Mouse (Mus musculus): ENCODE measurements at regions not wholly inside any gene's neighbourhood (a gene's known extent, or its start where the extent isn't known, plus 50 kb on each side); places are given as distances from the start of the nearest gene placed in this dataset.

DNA sequence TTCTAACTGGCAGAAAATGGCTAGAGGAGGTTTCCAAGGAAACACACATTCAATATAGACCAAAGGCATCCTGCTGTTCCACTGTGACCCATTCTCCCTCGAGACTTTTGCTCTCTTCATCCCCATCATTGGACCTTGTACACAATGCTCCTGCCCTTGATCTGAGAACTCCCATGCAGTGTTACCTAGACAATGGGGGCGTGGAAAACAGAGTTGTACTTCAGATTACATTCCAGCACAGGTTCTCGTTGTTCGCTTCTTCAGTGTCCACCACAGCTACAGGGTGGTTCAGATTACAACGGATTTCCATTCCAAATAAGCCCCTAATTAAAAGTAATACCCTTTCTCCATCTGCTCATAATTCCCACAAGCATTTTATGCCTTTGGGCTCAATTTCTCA, 186.8 kb upstream of the Thbs1 start:
- TF ChIP-seq CTCF (IDR thresholded peaks at IDR 0.05; ENCODE audit: extremely low read depth, insufficient read depth, insufficient read length, insufficient replicate concordance) (no peak), POLR2A (IDR thresholded peaks at IDR 0.05; ENCODE audit: low read depth, low read length) (no peak)
- 95% methylated on average over 5 of the region's 5 CpGs for WGBS
- no peak for DNase-seq (ENCODE audit: low read depth in 1 of 2, low spot score in 2 of 2)
- Histone ChIP-seq H3K4me3 (ENCODE audit: extremely low read depth, insufficient read depth, insufficient read length) (no peak overlapping the region), H3K27me3 (ENCODE audit: control insufficient read depth, insufficient read depth, low read length) (no peaks in the 10 kb centered on the region), H3K27ac (ENCODE audit: insufficient read depth, low read length) (no peak overlapping the region), H3K4me1 (ENCODE audit: control insufficient read depth, insufficient read depth, insufficient read length) (no peaks in the 10 kb centered on the region), H3K36me3 (ENCODE audit: control insufficient read depth, insufficient read depth, low read length) (no peaks in the 10 kb centered on the region)

DNA sequence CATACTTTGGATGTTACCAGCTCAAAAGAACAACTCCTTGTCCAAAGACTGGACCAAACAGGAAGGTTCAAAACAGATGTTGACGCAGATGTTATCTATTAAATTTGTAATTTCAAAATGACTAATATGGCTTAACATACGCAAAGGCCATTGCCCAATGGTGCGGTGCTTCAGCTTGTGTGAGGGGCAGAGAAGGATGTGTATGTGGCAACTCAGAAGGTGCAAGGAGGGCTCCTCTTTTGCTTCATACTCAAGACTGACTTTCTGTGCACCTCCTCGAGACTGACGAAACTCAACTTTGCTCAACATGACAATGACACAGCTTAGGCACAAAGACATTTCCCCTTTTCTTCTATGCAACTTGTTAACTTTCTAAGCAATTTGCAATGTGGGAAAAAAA, 186.3 kb upstream of the Thbs1 start:
- Histone ChIP-seq H3K27me3 (ENCODE audit: control insufficient read depth, insufficient read depth, low read length) (no peaks in the 10 kb centered on the region), H3K4me3 (ENCODE audit: extremely low read depth, insufficient read depth, insufficient read length) (no peak overlapping the region), H3K27ac (ENCODE audit: insufficient read depth, low read length) (no peak overlapping the region), H3K36me3 (ENCODE audit: control insufficient read depth, insufficient read depth, low read length) (no peaks in the 10 kb centered on the region), H3K4me1 (ENCODE audit: control insufficient read depth, insufficient read depth, insufficient read length) (no peaks in the 10 kb centered on the region)
- WGBS, result 89% methylated on average over 5 of the region's 5 CpGs
- TF ChIP-seq CTCF (IDR thresholded peaks at IDR 0.05; ENCODE audit: extremely low read depth, insufficient read depth, insufficient read length, insufficient replicate concordance) (no peak), POLR2A (IDR thresholded peaks at IDR 0.05; ENCODE audit: low read depth, low read length) (no peak)
- DNase-seq (ENCODE audit: low read depth in 1 of 2, low spot score in 2 of 2), result no peak

DNA sequence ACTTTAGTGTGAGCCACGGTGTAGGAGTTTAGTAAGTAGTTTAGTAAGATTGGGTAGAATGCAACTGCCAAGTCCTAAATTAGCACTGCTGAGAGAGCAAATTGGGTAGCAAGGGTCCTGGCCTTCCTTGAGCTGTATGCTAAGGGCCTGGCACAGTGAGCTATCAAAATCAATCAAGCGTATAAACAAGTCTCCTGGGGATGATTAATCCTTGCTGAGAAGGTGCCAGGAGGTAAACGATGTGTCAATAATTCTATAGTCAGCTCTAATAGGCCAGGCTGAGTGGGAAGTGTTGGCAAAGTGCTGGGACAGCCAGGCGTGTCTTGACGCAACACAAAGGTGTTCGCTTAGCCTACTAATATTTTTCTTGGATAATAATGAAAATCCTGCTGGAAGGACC, 183.6 kb upstream of the Thbs1 start:
- H3K4me1 ChIP-seq (ENCODE audit: control insufficient read depth, insufficient read depth, insufficient read length), result no peaks in the 10 kb centered on the region
- TF ChIP-seq POLR2A (IDR thresholded peaks at IDR 0.05; ENCODE audit: low read depth, low read length) (no peak), CTCF (IDR thresholded peaks at IDR 0.05; ENCODE audit: extremely low read depth, insufficient read depth, insufficient read length, insufficient replicate concordance) (no peak)
- H3K4me3 ChIP-seq (ENCODE audit: extremely low read depth, insufficient read depth, insufficient read length), result no peak overlapping the region
- no peak for DNase-seq (ENCODE audit: low read depth in 1 of 2, low spot score in 2 of 2)
- H3K27ac ChIP-seq (ENCODE audit: insufficient read depth, low read length), result no peak overlapping the region
- H3K36me3 ChIP-seq (ENCODE audit: control insufficient read depth, insufficient read depth, low read length), result no peaks in the 10 kb centered on the region
- no peaks in the 10 kb centered on the region for H3K27me3 ChIP-seq (ENCODE audit: control insufficient read depth, insufficient read depth, low read length)
- 80% methylated on average over 6 of the region's 6 CpGs for WGBS

DNA sequence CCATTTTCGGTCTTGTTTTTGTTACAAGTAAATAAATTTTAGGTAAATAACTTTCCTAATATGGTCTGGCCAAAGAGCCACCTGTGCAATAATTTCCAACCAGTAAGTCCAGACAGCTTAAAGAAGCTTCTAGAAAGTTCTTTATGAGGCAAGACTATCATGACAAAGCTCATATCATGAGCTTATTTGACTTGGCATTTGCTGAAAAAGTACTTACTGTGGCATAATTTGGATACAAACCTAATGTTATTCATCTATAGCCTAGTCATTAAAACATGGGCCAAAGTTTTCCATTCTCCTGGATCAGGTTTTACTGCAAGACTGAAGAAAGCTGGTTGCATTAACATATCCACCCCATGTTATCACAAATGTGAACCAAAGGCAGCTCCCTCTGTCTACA, 182.1 kb upstream of the Thbs1 start:
- Histone ChIP-seq H3K4me3 (ENCODE audit: extremely low read depth, insufficient read depth, insufficient read length) (no peak overlapping the region), H3K36me3 (ENCODE audit: control insufficient read depth, insufficient read depth, low read length) (no peaks in the 10 kb centered on the region), H3K27me3 (ENCODE audit: control insufficient read depth, insufficient read depth, low read length) (no peaks in the 10 kb centered on the region), H3K27ac (ENCODE audit: insufficient read depth, low read length) (no peak overlapping the region), H3K4me1 (ENCODE audit: control insufficient read depth, insufficient read depth, insufficient read length) (no peaks in the 10 kb centered on the region)
- TF ChIP-seq POLR2A (IDR thresholded peaks at IDR 0.05; ENCODE audit: low read depth, low read length) (no peak), CTCF (IDR thresholded peaks at IDR 0.05; ENCODE audit: extremely low read depth, insufficient read depth, insufficient read length, insufficient replicate concordance) (no peak)
- DNase-seq (ENCODE audit: low read depth in 1 of 2, low spot score in 2 of 2), result no peak
- 96% methylated on average over 1 of the region's 1 CpGs for WGBS

DNA sequence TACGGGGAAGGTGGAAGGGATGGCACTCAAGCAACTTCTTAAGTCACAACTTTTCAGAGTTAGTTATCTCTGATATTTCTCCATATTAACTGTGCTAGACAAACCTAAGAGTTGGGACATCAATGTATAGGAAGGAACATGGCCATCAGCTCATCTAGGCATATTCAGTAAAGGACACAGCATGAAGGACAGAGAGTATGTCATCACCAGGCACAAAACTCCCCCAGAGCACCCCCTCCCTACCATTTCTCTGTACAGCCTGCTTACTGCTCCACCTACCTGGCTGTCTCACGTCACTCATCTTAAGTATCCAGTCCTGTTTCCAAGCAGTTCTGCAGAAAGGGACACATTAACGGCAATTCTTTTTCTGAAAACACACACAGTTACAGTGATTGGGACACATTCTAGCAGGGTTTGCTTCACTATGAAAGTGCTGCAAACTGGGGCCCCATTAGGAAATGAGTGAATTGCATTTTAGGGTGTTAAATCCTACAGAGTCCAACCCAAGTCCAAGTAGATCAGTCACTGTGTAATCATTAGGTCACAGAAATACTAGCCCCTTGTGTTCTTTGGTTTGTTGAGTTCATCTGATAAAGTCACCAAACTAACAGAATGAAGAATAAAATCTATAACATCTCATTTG, 180.7 kb upstream of the Thbs1 start:
- Histone ChIP-seq H3K36me3 (ENCODE audit: control insufficient read depth, insufficient read depth, low read length) (no peaks in the 10 kb centered on the region), H3K27ac (ENCODE audit: insufficient read depth, low read length) (no peak overlapping the region), H3K4me1 (ENCODE audit: control insufficient read depth, insufficient read depth, insufficient read length) (no peaks in the 10 kb centered on the region), H3K27me3 (ENCODE audit: control insufficient read depth, insufficient read depth, low read length) (no peaks in the 10 kb centered on the region), H3K4me3 (ENCODE audit: extremely low read depth, insufficient read depth, insufficient read length) (no peak overlapping the region)
- no peak for DNase-seq (ENCODE audit: low read depth in 1 of 2, low spot score in 2 of 2)
- TF ChIP-seq POLR2A (IDR thresholded peaks at IDR 0.05; ENCODE audit: low read depth, low read length), result no peak
- TF ChIP-seq CTCF (IDR thresholded peaks at IDR 0.05; ENCODE audit: extremely low read depth, insufficient read depth, insufficient read length, insufficient replicate concordance), result no peak
- WGBS, result 92% methylated on average over 3 of the region's 3 CpGs

DNA sequence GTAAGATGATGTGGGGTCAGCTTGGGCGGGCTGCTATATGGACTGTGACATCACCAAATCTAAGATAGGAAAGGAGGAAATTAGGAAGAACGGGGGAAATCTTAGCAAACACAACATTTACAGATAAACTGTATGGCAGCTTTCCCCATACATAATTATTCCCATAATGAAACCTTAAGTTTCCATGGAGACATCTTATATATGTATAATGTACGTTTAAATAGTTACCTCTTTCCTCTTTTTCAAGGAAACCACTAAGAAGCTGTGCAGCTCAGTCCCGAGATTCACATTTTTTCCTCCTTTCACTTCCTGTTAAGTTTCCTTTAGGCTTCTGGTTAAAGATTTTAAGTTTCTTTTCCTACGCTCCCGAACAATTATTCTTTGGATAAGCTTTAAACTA, 175.1 kb upstream of the Thbs1 start:
- Histone ChIP-seq H3K36me3 (ENCODE audit: control insufficient read depth, insufficient read depth, low read length) (no peaks in the 10 kb centered on the region), H3K27ac (ENCODE audit: insufficient read depth, low read length) (no peak overlapping the region), H3K4me3 (ENCODE audit: extremely low read depth, insufficient read depth, insufficient read length) (no peak overlapping the region), H3K27me3 (ENCODE audit: control insufficient read depth, insufficient read depth, low read length) (no peaks in the 10 kb centered on the region), H3K4me1 (ENCODE audit: control insufficient read depth, insufficient read depth, insufficient read length) (no peaks in the 10 kb centered on the region)
- 48% methylated on average over 6 of the region's 6 CpGs for WGBS
- DNase-seq (ENCODE audit: low read depth in 1 of 2, low spot score in 2 of 2), result no peak
- TF ChIP-seq CTCF (IDR thresholded peaks at IDR 0.05; ENCODE audit: extremely low read depth, insufficient read depth, insufficient read length, insufficient replicate concordance), result no peak
- TF ChIP-seq POLR2A (IDR thresholded peaks at IDR 0.05; ENCODE audit: low read depth, low read length), result no peak

DNA sequence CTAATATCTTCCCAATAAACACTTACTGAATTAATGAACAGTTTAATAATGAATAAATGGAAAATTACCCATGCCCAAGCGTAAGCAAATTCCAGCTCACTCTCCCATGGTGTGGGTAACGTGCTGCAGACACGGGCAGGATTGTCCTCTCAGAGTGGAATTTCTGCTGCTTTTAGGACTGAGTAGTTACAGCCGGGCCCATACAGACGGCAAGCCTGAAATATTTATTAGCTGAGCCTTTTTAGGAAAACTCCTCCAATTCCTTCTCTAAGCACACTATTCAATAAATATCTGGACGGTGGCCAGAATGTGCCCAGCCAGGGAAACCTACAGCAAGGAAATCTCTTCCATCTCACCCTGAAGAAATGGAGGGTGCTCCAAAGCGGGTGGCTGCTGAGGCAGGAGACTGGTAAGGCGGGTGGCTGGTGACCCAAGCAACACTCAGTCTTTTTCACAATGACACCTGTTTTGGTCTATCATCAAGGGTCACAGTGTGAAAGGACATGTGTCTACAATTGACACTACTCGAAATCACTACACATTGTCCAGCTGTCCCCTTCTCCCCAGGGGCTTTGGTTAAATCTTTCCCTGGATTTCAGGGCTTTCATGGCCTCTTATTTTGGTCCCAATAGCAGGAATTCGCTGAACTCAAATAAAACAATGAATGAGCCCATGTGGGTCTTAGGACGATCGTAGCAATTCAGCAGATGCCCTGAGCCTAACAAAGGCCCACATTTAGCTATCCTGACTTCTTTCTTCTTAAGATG, 173.2 kb upstream of the Thbs1 start:
- 91% methylated on average over 12 of the region's 12 CpGs for WGBS
- Histone ChIP-seq H3K27ac (ENCODE audit: insufficient read depth, low read length) (no peak overlapping the region), H3K4me3 (ENCODE audit: extremely low read depth, insufficient read depth, insufficient read length) (no peak overlapping the region), H3K36me3 (ENCODE audit: control insufficient read depth, insufficient read depth, low read length) (no peaks in the 10 kb centered on the region), H3K4me1 (ENCODE audit: control insufficient read depth, insufficient read depth, insufficient read length) (no peaks in the 10 kb centered on the region), H3K27me3 (ENCODE audit: control insufficient read depth, insufficient read depth, low read length) (no peaks in the 10 kb centered on the region)
- TF ChIP-seq CTCF (IDR thresholded peaks at IDR 0.05; ENCODE audit: extremely low read depth, insufficient read depth, insufficient read length, insufficient replicate concordance) (no peak), POLR2A (IDR thresholded peaks at IDR 0.05; ENCODE audit: low read depth, low read length) (no peak)
- DNase-seq (ENCODE audit: low read depth in 1 of 2, low spot score in 2 of 2), result no peak

All from spleen, adult 2 months (tissue).